Comparison of ENCODE assay signal across 9 mouse cellular contexts in genomic region chr2:152399122-152399542, GRCm38 (mm10). TPM values are rescaled to one million over a fixed set of nuclear protein-coding genes. Genes with fewer than 3 reads are reported as not detected.
A peak's percentile ranks its signal among the peaks of the same experiment; 100 is the strongest.
DNase-seq lines count a peak whose midpoint lies in the region; ATAC-seq and TF ChIP-seq lines count a peak whose summit lies in the region.
"Had no signal": no experiment of that assay in that cellular context is flagged by ENCODE, and none has a peak within 500 bp of the region (broad histone marks: within the 10 kb centered on the region; RNA-seq: fewer than 3 reads in every experiment).

No protein-coding gene starts in this region.

- peaks cover 28% of the 10 kb centered on the region for H3K4me1 ChIP-seq in kidney, embryonic 16.5 days (ENCODE audit: insufficient read depth, low read length)
- 0 out of 2 replicates have a peak, but pooled peaks cover 1% of the 10 kb centered on the region for H3K4me1 ChIP-seq in cortical plate, adult 2 months (ENCODE audit: control insufficient read depth, insufficient read depth, low read length)
- H3K4me1 ChIP-seq in hindbrain, embryonic 15.5 days (replicated peaks) = peaks cover 34% of the 10 kb centered on the region
- H3K4me1 ChIP-seq in midbrain, embryonic 16.5 days (ENCODE audit: control insufficient read depth, insufficient read depth, low read length) = peaks cover 27% of the 10 kb centered on the region

- no peaks in the 10 kb centered on the region for H3K9me3 ChIP-seq in kidney, embryonic 16.5 days (ENCODE audit: low read length)
- H3K9me3 ChIP-seq in hindbrain, embryonic 15.5 days = no peaks in the 10 kb centered on the region
- no peaks in the 10 kb centered on the region for H3K9me3 ChIP-seq in midbrain, embryonic 16.5 days (replicated peaks; ENCODE audit: control insufficient read depth, low read length, poor library complexity, severe bottlenecking)

- H3K36me3 ChIP-seq in kidney, embryonic 16.5 days (ENCODE audit: insufficient read depth, low read length) = no peaks in the 10 kb centered on the region
- H3K36me3 ChIP-seq in hindbrain, embryonic 15.5 days = no peaks in the 10 kb centered on the region
- no peaks in the 10 kb centered on the region for H3K36me3 ChIP-seq in midbrain, embryonic 16.5 days (ENCODE audit: control insufficient read depth, insufficient read depth, low read length)

- intact Hi-C loops in left cerebral cortex, postnatal 36 days (cut with DNase I) = loop anchor here (10.0 kb wide), 1 partner anchor 276 kb away; no protein-coding TSS in a partner anchor

- no peaks in the 10 kb centered on the region for H3K27me3 ChIP-seq in kidney, embryonic 16.5 days (ENCODE audit: insufficient read depth, low read length)
- H3K27me3 ChIP-seq in hindbrain, embryonic 15.5 days = no peaks in the 10 kb centered on the region
- H3K27me3 ChIP-seq in midbrain, embryonic 16.5 days (ENCODE audit: control insufficient read depth, insufficient read depth, low read depth, low read length) = no peaks in the 10 kb centered on the region

- H3K9ac ChIP-seq in kidney, embryonic 16.5 days (replicated peaks; ENCODE audit: low read length) = peak overlapping the region; percentile 71
- H3K9ac ChIP-seq in hindbrain, embryonic 15.5 days = peak overlapping the region; percentile 86
- peak overlapping the region; percentile 91 for H3K9ac ChIP-seq in midbrain, embryonic 16.5 days (ENCODE audit: low read depth, low read length)

- H3K27ac ChIP-seq in kidney, embryonic 16.5 days (ENCODE audit: low read length) = peak overlapping the region; percentile 99
- H3K27ac ChIP-seq in cortical plate, adult 2 months (ENCODE audit: insufficient read depth, low read length) = peak overlapping the region; percentile 6; the same call in 1 of the 2 replicates
- peak overlapping the region; percentile 100 for H3K27ac ChIP-seq in hindbrain, embryonic 15.5 days (replicated peaks)
- H3K27ac ChIP-seq in midbrain, embryonic 16.5 days (ENCODE audit: low read length) = peak overlapping the region; percentile 100

- no peak for DNase-seq in kidney, adult 11 months
- DNase-seq in left cerebral cortex, postnatal 36 days (ENCODE audit: low spot score in 2 of 2) = no peak
- no peak for DNase-seq in adrenal gland, adult (ENCODE audit: inconsistent age in 2 of 2, low spot score in 1 of 2)
- DNase-seq in layer of hippocampus, adult 9-11 months = no peak

- peak overlapping the region; percentile 84 for H3K4me2 ChIP-seq in kidney, embryonic 16.5 days (replicated peaks; ENCODE audit: low read depth, low read length)
- peak overlapping the region; percentile 94 for H3K4me2 ChIP-seq in hindbrain, embryonic 15.5 days
- H3K4me2 ChIP-seq in midbrain, embryonic 16.5 days (ENCODE audit: low read length) = peak overlapping the region; percentile 76

- peak overlapping the region; percentile 82 for H3K4me3 ChIP-seq in kidney, embryonic 16.5 days (ENCODE audit: low read length)
- H3K4me3 ChIP-seq in cortical plate, adult 2 months (ENCODE audit: insufficient read depth, low read length) = peak overlapping the region; percentile 86
- peak overlapping the region; percentile 75 for H3K4me3 ChIP-seq in hindbrain, embryonic 15.5 days
- H3K4me3 ChIP-seq in midbrain, embryonic 16.5 days (ENCODE audit: low read depth, low read length) = peak overlapping the region; percentile 90

- no peak for TF ChIP-seq POLR2A in cortical plate, adult 2 months (IDR thresholded peaks at IDR 0.05; ENCODE audit: extremely low read depth, insufficient read depth, low read length)

- no peak; the same call in 1 of the 2 replicates for ATAC-seq in kidney, embryonic 16.5 days (ENCODE audit: low FRiP score, low TSS enrichment)
- 0 out of 2 replicates have a peak, but pooled peaks have one; percentile 0 for ATAC-seq in hindbrain, embryonic 15.5 days (ENCODE audit: low FRiP score, low read depth)
- no peak; the same call in 1 of the 2 replicates for ATAC-seq in midbrain, embryonic 16.5 days

- no peak for TF ChIP-seq CTCF in cortical plate, adult 2 months (IDR thresholded peaks at IDR 0.05; ENCODE audit: extremely low read depth, insufficient read depth, low read length)

- WGBS in kidney, embryonic 16.5 days = 1% methylated on average over 13 of the region's 13 CpGs
- WGBS in hindbrain, embryonic 15.5 days = 1% methylated on average over 13 of the region's 13 CpGs
- WGBS in midbrain, embryonic 16.5 days = 0% methylated on average over 13 of the region's 13 CpGs

RNA-seq across cellular contexts. Expression of gene Sox12, which starts 1.3 kb away (rescaled TPM):
- 8.9 and 10.0 TPM in 2 replicates for polyA plus RNA-seq in kidney, embryonic 16.5 days (2015; fragmentation: Nextera tagmentation; extraction: Ambion mirVana)
- polyA plus RNA-seq in cortical plate, adult 2 months (2012; rRNA removed) = 17.0 and 18.6 TPM in 2 replicates
- polyA plus RNA-seq in hindbrain, embryonic 15.5 days (2015; fragmentation: Nextera tagmentation; extraction: Ambion mirVana) = 13.8 and 14.9 TPM in 2 replicates
- polyA plus RNA-seq in midbrain, embryonic 16.5 days (2015; fragmentation: Nextera tagmentation; extraction: Ambion mirVana) = 12.1 and 14.0 TPM in 2 replicates
- total RNA-seq in left cerebral cortex, postnatal 36 days (2021) = 10 to 100 TPM; 14.7 to 15.6 TPM

RNA-seq across cellular contexts. Expression of gene Zcchc3, which starts 15.7 kb away (rescaled TPM):
- polyA plus RNA-seq in kidney, embryonic 16.5 days (2015; fragmentation: Nextera tagmentation; extraction: Ambion mirVana) = 31.5 and 34.2 TPM in 2 replicates
- polyA plus RNA-seq in cortical plate, adult 2 months (2012; rRNA removed) = 6.5 and 7.1 TPM in 2 replicates
- 18.6 TPM in 2 replicates for polyA plus RNA-seq in hindbrain, embryonic 15.5 days (2015; fragmentation: Nextera tagmentation; extraction: Ambion mirVana)
- 12.6 and 14.7 TPM in 2 replicates for polyA plus RNA-seq in midbrain, embryonic 16.5 days (2015; fragmentation: Nextera tagmentation; extraction: Ambion mirVana)
- total RNA-seq in left cerebral cortex, postnatal 36 days (2021) = 10 to 100 TPM in 1 of 2 experiments, 1 to 10 TPM in 1; 9.5 to 11.3 TPM

RNA-seq across cellular contexts. Expression of gene 6820408C15Rik, which starts 16.3 kb away (rescaled TPM):
- polyA plus RNA-seq in kidney, embryonic 16.5 days (2015; fragmentation: Nextera tagmentation; extraction: Ambion mirVana) = 0.67 and 0.85 TPM in 2 replicates
- polyA plus RNA-seq in cortical plate, adult 2 months (2012; rRNA removed) = 2.8 and 3.7 TPM in 2 replicates
- polyA plus RNA-seq in hindbrain, embryonic 15.5 days (2015; fragmentation: Nextera tagmentation; extraction: Ambion mirVana) = 2.2 and 2.3 TPM in 2 replicates
- 1.7 and 1.8 TPM in 2 replicates for polyA plus RNA-seq in midbrain, embryonic 16.5 days (2015; fragmentation: Nextera tagmentation; extraction: Ambion mirVana)
- 1 to 10 TPM; 2.1 to 3.6 TPM for total RNA-seq in left cerebral cortex, postnatal 36 days (2021)
- polyA plus RNA-seq: activated CD4-positive, CD25-positive, alpha-beta regulatory T cell, adult 4 months had no signal

RNA-seq across cellular contexts. Expression of gene Nrsn2, which starts 22.7 kb away (rescaled TPM):
- polyA plus RNA-seq in kidney, embryonic 16.5 days (2015; fragmentation: Nextera tagmentation; extraction: Ambion mirVana) = 0.91 and 1.6 TPM in 2 replicates
- 72.3 and 81.3 TPM in 2 replicates for polyA plus RNA-seq in cortical plate, adult 2 months (2012; rRNA removed)
- polyA plus RNA-seq in hindbrain, embryonic 15.5 days (2015; fragmentation: Nextera tagmentation; extraction: Ambion mirVana) = 50.6 and 60.3 TPM in 2 replicates
- 50.8 and 64.8 TPM in 2 replicates for polyA plus RNA-seq in midbrain, embryonic 16.5 days (2015; fragmentation: Nextera tagmentation; extraction: Ambion mirVana)
- total RNA-seq in left cerebral cortex, postnatal 36 days (2021) = 10 to 100 TPM; 66.2 to 81.9 TPM
- polyA plus RNA-seq: activated CD4-positive, CD25-positive, alpha-beta regulatory T cell, adult 4 months had no signal

RNA-seq across cellular contexts. Expression of gene Trib3, which starts 55.3 kb away (rescaled TPM):
- polyA plus RNA-seq in kidney, embryonic 16.5 days (2015; fragmentation: Nextera tagmentation; extraction: Ambion mirVana) = 1.8 and 1.9 TPM in 2 replicates
- polyA plus RNA-seq in cortical plate, adult 2 months (2012; rRNA removed) = 0.40 and 0.61 TPM in 2 replicates
- 1.8 TPM in 2 replicates for polyA plus RNA-seq in hindbrain, embryonic 15.5 days (2015; fragmentation: Nextera tagmentation; extraction: Ambion mirVana)
- 1.9 and 2.4 TPM in 2 replicates for polyA plus RNA-seq in midbrain, embryonic 16.5 days (2015; fragmentation: Nextera tagmentation; extraction: Ambion mirVana)
- 1 to 10 TPM in 1 of 2 experiments, under 1 TPM in 1; 0.62 to 1.7 TPM for total RNA-seq in left cerebral cortex, postnatal 36 days (2021)

Comparison
In these comparisons a context has a peak if more than half of its experiments do, and no peak if none do; other contexts are left out.
1. H3K27ac ChIP-seq: peak in every context shown above with its lines; median percentile 100 in hindbrain, embryonic 15.5 days; 100 in midbrain, embryonic 16.5 days; 99 in kidney, embryonic 16.5 days; 6 in cortical plate, adult 2 months.